ENCODE assay signal across 9 mouse cellular contexts in the genomic region with DNA sequence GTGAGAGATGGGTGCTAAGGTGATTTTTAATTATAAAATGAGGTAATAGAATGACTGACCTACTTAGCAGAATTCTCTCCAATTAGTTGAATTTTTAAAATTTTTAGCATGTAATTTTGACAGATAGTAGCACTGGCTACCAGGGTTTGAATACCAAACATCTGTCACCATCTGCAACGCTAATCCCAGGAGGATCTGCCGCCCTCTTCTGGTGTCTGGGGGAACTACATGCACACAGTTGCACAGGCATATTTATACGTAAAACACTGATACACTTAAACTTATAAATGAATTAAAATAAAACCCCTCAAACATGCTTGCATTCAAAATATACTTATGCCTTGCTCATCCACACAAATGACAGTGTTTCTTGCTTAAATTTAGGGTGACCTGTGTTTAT.
DNase-seq lines count a peak whose midpoint lies in the region; ATAC-seq and TF ChIP-seq lines count a peak whose summit lies in the region.
"Had no signal": no experiment of that assay in that cellular context is flagged by ENCODE, and none has a peak within 500 bp of the region (broad histone marks: within the 10 kb centered on the region; RNA-seq: fewer than 3 reads in every experiment).

No protein-coding gene starts in this region.

- no peaks in the 10 kb centered on the region for H3K4me1 ChIP-seq in forebrain, postnatal 0 days (ENCODE audit: insufficient read depth)
- no peaks in the 10 kb centered on the region for H3K4me1 ChIP-seq in forebrain, embryonic 13.5 days
- no peaks in the 10 kb centered on the region for H3K4me1 ChIP-seq in midbrain, embryonic 11.5 days (ENCODE audit: control insufficient read depth, insufficient read depth, low read length)
- no peaks in the 10 kb centered on the region for H3K4me1 ChIP-seq in midbrain, embryonic 13.5 days (replicated peaks)
- H3K4me1 ChIP-seq: neural tube, embryonic 13.5 days had no signal

- H3K4me2 ChIP-seq in forebrain, postnatal 0 days (ENCODE audit: low read depth) = no peak overlapping the region
- no peak overlapping the region for H3K4me2 ChIP-seq in forebrain, embryonic 13.5 days
- no peak overlapping the region for H3K4me2 ChIP-seq in midbrain, embryonic 11.5 days
- H3K4me2 ChIP-seq in midbrain, embryonic 13.5 days (replicated peaks) = no peak overlapping the region
- H3K4me2 ChIP-seq: neural tube, embryonic 13.5 days had no signal

- TF ChIP-seq CTCF in forebrain, postnatal 0 days (IDR thresholded peaks at IDR 0.05; ENCODE audit: low read depth) = peak; percentile 77

- H3K9ac ChIP-seq in forebrain, postnatal 0 days = no peak overlapping the region
- H3K9ac ChIP-seq in forebrain, embryonic 13.5 days = no peak overlapping the region
- no peak overlapping the region for H3K9ac ChIP-seq in midbrain, embryonic 11.5 days (ENCODE audit: low read length)
- no peak overlapping the region for H3K9ac ChIP-seq in midbrain, embryonic 13.5 days (replicated peaks)
- H3K9ac ChIP-seq: neural tube, embryonic 13.5 days had no signal

- no peaks in the 10 kb centered on the region for H3K27me3 ChIP-seq in forebrain, postnatal 0 days (ENCODE audit: insufficient read depth, low read length)
- no peaks in the 10 kb centered on the region for H3K27me3 ChIP-seq in forebrain, embryonic 13.5 days
- no peaks in the 10 kb centered on the region for H3K27me3 ChIP-seq in midbrain, embryonic 11.5 days (ENCODE audit: control insufficient read depth, insufficient read depth, low read length)
- no peaks in the 10 kb centered on the region for H3K27me3 ChIP-seq in midbrain, embryonic 13.5 days
- H3K27me3 ChIP-seq: neural tube, embryonic 13.5 days had no signal

- H3K36me3 ChIP-seq in forebrain, postnatal 0 days (ENCODE audit: insufficient read depth) = no peaks in the 10 kb centered on the region
- H3K36me3 ChIP-seq in forebrain, embryonic 13.5 days (ENCODE audit: poor library complexity, severe bottlenecking) = no peaks in the 10 kb centered on the region
- H3K36me3 ChIP-seq in midbrain, embryonic 11.5 days (ENCODE audit: control insufficient read depth, insufficient read depth, low read length) = no peaks in the 10 kb centered on the region
- H3K36me3 ChIP-seq in midbrain, embryonic 13.5 days = no peaks in the 10 kb centered on the region
- H3K36me3 ChIP-seq: neural tube, embryonic 13.5 days had no signal

- DNase-seq in forebrain, postnatal 0 days = peak; percentile 60
- peak; percentile 90 for DNase-seq in midbrain, embryonic 11.5 days (ENCODE audit: low spot score, missing footprints)
- DNase-seq in c-Kit-positive CD71-negative TER-119-negative erythroid progenitor cells, embryonic 14.5 days (ENCODE audit: low read depth) = peak; percentile 14
- peak; percentile 73 for DNase-seq in kidney, postnatal 10 days
- no peak for DNase-seq in Muller cell, postnatal 12 days (ENCODE audit: inconsistent ontology term)

- H3K9me3 ChIP-seq in forebrain, postnatal 0 days (ENCODE audit: low read length) = no peaks in the 10 kb centered on the region
- no peaks in the 10 kb centered on the region for H3K9me3 ChIP-seq in forebrain, embryonic 13.5 days (replicated peaks)
- H3K9me3 ChIP-seq in midbrain, embryonic 11.5 days (ENCODE audit: control insufficient read depth, low read length) = no peaks in the 10 kb centered on the region
- no peaks in the 10 kb centered on the region for H3K9me3 ChIP-seq in midbrain, embryonic 13.5 days
- H3K9me3 ChIP-seq: neural tube, embryonic 13.5 days had no signal

- WGBS in forebrain, postnatal 0 days = 25% methylated on average over 3 of the region's 3 CpGs
- 26% methylated on average over 3 of the region's 3 CpGs for WGBS in forebrain, embryonic 13.5 days
- 30% methylated on average over 3 of the region's 3 CpGs for WGBS in midbrain, embryonic 11.5 days
- 28% methylated on average over 3 of the region's 3 CpGs for WGBS in midbrain, embryonic 13.5 days

- no peak for ATAC-seq in forebrain, postnatal 0 days
- no peak for ATAC-seq in forebrain, embryonic 13.5 days
- ATAC-seq in midbrain, embryonic 11.5 days (ENCODE audit: low FRiP score) = no peak
- no peak for ATAC-seq in midbrain, embryonic 13.5 days
- ATAC-seq in megakaryocyte progenitor cell, adult 5-6 weeks (replicated peaks; ENCODE audit: poor library complexity) = 0 out of 2 replicates have a peak, but pooled peaks have one; percentile 44

- no peak overlapping the region for H3K4me3 ChIP-seq in forebrain, postnatal 0 days (ENCODE audit: low read depth, low read length)
- no peak overlapping the region for H3K4me3 ChIP-seq in forebrain, embryonic 13.5 days
- H3K4me3 ChIP-seq in midbrain, embryonic 11.5 days (ENCODE audit: low read depth, low read length) = no peak overlapping the region
- H3K4me3 ChIP-seq in midbrain, embryonic 13.5 days (replicated peaks) = no peak overlapping the region
- H3K4me3 ChIP-seq: neural tube, embryonic 13.5 days had no signal

- no peak overlapping the region for H3K27ac ChIP-seq in forebrain, postnatal 0 days (ENCODE audit: low read depth, low read length)
- no peak overlapping the region for H3K27ac ChIP-seq in forebrain, embryonic 13.5 days
- no peak overlapping the region for H3K27ac ChIP-seq in midbrain, embryonic 11.5 days (ENCODE audit: low read depth, low read length)
- no peak overlapping the region for H3K27ac ChIP-seq in midbrain, embryonic 13.5 days
- H3K27ac ChIP-seq: neural tube, embryonic 13.5 days had no signal
